Mouse (Mus musculus): Measurements from ENCODE around the gene Scgb1b17. TPM values are rescaled to one million over a fixed set of nuclear protein-coding genes. Genes with fewer than 3 reads are reported as not detected.
"Not testable (repeated sequence)": the region's sequence is repeated elsewhere in the genome, so short reads cannot be mapped to it uniquely, and the experiment has no call there.

Gene Scgb1b17
- not detected in 2 replicates for polyA plus RNA-seq (2012; rRNA removed)

DNA sequence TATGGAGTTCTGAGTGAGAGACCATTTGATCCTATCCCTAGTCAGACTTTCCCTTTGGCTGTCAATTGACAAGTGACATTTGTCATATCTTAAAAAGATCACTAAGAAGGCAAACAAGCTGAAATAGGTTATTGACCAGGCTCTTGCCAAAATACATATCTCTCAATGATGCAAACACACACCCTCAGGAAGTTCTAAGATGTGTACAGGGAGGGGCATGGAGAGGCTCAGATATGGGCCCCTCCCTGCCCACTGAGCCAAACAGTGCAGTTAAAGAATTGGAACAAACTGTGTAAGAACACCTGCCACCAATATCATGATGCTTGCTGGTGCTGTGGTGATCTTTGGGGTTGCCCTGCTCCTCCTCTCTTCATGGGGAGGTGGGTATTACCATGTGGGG is at the start of gene Scgb1b17:
TSS of gene Scgb1b17 (plus strand) at position 301 of the 400 bp plus-strand sequence.
- not testable (repeated sequence) for DNase-seq (ENCODE audit: low read depth)

DNA sequence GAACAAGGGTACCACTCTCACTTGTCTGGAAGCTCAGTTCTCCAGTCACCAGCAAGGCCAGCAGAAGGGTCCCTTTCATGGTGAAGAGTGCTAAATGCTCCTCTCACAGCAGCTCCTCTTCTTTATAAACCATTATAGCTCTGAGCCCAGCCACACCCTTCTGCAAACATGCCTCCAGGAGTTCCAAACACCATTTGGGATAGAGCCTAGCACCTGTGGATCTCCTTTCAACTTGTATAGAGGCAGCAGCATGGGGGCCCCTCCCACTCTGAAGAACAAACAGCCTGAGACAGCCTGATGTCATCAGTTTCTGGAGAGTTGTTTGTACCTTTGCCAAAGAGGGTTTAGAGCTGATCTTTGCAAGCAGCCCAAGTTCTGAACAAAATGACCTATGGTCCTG is 6.8 kb upstream of the Scgb1b17 start, which contains the start of gene Scgb2b17:
TSS of gene Scgb2b17 (minus strand) at position 101 of the 400 bp plus-strand sequence.
- DNase-seq (ENCODE audit: low read depth) = not testable (repeated sequence)

Other genes starting within 250 kb of the Scgb1b17 start
- not detected in 2 replicates for gene Scgb2b15, start 233.8 kb upstream of the Scgb1b17 start, polyA plus RNA-seq (2012; rRNA removed)
- not detected in 2 replicates for gene Scgb1b15, start 226.9 kb upstream of the Scgb1b17 start, polyA plus RNA-seq (2012; rRNA removed)
- not detected in 2 replicates for gene Scgb2b17, start 6.9 kb upstream of the Scgb1b17 start, polyA plus RNA-seq (2012; rRNA removed)
- gene Scgb2b18, start 110.4 kb downstream of the Scgb1b17 start, polyA plus RNA-seq (2012; rRNA removed) = not detected in 2 replicates
- gene Scgb1b18, start 122.1 kb downstream of the Scgb1b17 start, polyA plus RNA-seq (2012; rRNA removed) = not detected in 2 replicates
- not detected in 2 replicates for gene Scgb2b19, start 216.9 kb downstream of the Scgb1b17 start, polyA plus RNA-seq (2012; rRNA removed)
- not detected in 2 replicates for gene Scgb1b19, start 223.8 kb downstream of the Scgb1b17 start, polyA plus RNA-seq (2012; rRNA removed)